Mouse (Mus musculus) c-Kit-positive CD71-positive TER-119-positive erythroid progenitor cells, embryonic 14.5 days (primary cell): ENCODE measurements around the gene Glg1.
A peak's percentile ranks its signal among the peaks of the same experiment; 100 is the strongest.
"Not testable (repeated sequence)": the region's sequence is repeated elsewhere in the genome, so short reads cannot be mapped to it uniquely, and the experiment has no call there.

Source experiments
- DNase-seq: peaks from one replicate; pipeline ENCODE4 v3.0.0-alpha.2; 2013; ENCODE audit warnings: low spot score

Glg1 gene

GRCm38 (mm10) chr8:111258631-111259407 is at the start of gene Glg1:
Glg1 (minus strand) TSS chr8:111259216.
- DNase-seq = peak; percentile 91

GRCm38 (mm10) chr8:111305031-111305730 is 46.2 kb upstream of the Glg1 start:
- no peak for DNase-seq

GRCm38 (mm10) chr8:111304359-111304758 is 45.3 kb upstream of the Glg1 start:
- no peak for DNase-seq

GRCm38 (mm10) chr8:111303076-111303803 is 44.2 kb upstream of the Glg1 start:
- DNase-seq = not testable (repeated sequence)

GRCm38 (mm10) chr8:111300597-111301546 is 41.9 kb upstream of the Glg1 start:
- DNase-seq = no peak

GRCm38 (mm10) chr8:111299821-111300568 is 41.0 kb upstream of the Glg1 start, which contains the start of gene Rfwd3:
Rfwd3 (minus strand) TSS chr8:111300222.
- peak; percentile 94 for DNase-seq

DNA sequence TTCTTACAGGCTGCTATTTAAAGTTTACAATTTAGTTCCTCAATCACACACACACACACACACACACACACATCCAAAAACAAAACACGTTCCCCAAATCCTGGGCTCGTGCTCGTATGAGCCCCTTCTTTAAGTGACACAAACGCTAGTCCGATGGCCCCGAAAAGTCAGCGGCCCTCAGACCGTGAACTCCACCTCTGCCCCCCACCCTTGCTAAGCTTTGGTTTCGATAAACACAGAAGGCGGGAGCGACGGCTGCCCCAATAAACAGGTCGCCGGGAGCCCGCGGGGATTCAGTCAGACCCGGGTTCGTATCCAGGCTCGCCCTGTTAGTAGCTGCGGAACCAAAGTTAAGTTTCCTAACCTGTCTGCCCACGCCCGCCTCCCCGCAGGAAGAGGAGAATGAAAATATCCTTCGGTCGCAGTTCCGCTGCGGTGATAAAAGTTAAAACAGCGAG is 40.4 kb upstream of the Glg1 start:
- peak; percentile 69 for DNase-seq

- DNase-seq = no peak
Observed at GRCm38 (mm10) chr8:111298011-111298410, 39.0 kb upstream of the Glg1 start.

DNA sequence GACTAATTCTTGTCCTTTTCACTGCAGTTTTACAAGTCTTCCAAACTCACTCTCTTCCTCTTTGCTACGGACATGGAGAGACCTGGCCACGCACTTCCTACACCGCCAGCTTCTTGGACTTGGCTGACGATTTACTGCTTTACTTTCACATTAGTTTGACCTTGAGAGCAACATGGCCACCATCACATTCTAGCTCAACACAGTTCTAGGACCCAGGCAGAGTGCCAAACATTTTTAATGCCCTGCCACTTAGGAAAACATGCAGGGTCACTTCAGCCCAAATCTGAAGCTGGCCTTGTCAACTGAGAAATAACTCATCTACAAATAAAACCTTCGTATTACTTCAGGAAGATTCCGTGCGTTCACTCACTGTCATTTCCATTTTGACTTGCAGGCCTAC is 32.7 kb upstream of the Glg1 start:
- DNase-seq = no peak

GRCm38 (mm10) chr8:111290586-111290985 is 31.6 kb upstream of the Glg1 start:
- no peak for DNase-seq

GRCm38 (mm10) chr8:111285603-111286002 is 26.6 kb upstream of the Glg1 start:
- no peak for DNase-seq

- no peak for DNase-seq
Observed at GRCm38 (mm10) chr8:111282093-111282492, 23.1 kb upstream of the Glg1 start.

GRCm38 (mm10) chr8:111268277-111268676 is 9.3 kb upstream of the Glg1 start:
- no peak for DNase-seq

- not testable (repeated sequence) for DNase-seq
Observed at GRCm38 (mm10) chr8:111266161-111266560, 7.1 kb upstream of the Glg1 start.

GRCm38 (mm10) chr8:111264693-111265220 is 5.7 kb upstream of the Glg1 start:
- no peak for DNase-seq

DNA sequence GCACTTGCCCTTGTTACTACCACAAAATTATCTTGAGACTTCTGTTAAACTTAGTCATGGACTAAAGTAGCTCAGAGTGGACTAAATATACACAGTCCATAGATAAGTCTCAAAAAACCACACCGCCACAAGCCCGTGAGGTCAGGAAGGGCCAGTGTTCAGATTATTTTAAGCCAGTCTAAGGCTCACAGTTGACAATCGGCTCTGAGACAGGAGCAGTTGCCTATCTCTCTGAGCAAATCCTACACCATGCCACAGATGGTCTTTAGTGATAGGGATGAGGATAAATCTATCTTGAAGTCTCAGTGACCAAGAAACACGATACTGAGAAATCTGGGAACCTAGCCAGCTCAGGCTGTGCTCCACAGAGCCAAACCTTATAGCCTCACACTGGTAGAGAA is 3.0 kb upstream of the Glg1 start:
- DNase-seq = peak; percentile 59

DNA sequence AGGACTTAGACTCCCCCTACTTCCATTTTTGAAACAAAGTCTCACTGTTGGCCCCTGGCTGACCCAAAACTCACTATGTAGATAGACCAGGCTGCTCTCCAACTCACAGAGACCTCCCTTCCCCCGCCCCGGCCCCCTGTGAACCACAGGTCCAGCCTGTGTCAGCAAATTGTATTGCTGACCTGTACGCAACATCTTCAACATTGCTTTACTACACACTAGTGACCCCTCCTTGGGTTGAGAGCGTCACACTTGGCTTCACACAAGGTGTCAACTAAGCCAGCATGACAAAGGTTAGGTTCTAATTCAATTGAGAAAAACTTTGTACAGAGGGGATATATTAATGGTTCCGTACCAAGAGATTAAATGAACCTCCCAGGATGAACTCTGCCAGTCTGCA is 1.2 kb upstream of the Glg1 start:
- no peak for DNase-seq

DNA sequence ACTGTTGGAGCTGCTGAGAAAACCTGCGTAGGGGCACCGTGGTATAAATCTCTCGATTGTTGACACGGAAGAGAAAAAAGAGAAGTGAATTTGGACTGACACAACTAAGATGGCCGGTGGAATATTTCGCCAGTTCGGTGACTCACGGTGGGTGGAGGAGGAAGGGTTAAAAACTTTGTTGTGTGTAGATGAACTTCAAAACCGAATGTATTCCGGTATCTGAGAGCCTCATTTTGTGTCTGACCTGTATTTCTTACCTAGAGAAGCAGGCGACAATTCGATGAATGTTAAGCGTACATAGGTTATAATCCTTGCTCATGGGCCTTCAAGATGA is 359 bp upstream of the Glg1 start:
- no peak for DNase-seq

GRCm38 (mm10) chr8:111258010-111258630 is 896 bp downstream of the Glg1 start:
- DNase-seq = no peak

DNA sequence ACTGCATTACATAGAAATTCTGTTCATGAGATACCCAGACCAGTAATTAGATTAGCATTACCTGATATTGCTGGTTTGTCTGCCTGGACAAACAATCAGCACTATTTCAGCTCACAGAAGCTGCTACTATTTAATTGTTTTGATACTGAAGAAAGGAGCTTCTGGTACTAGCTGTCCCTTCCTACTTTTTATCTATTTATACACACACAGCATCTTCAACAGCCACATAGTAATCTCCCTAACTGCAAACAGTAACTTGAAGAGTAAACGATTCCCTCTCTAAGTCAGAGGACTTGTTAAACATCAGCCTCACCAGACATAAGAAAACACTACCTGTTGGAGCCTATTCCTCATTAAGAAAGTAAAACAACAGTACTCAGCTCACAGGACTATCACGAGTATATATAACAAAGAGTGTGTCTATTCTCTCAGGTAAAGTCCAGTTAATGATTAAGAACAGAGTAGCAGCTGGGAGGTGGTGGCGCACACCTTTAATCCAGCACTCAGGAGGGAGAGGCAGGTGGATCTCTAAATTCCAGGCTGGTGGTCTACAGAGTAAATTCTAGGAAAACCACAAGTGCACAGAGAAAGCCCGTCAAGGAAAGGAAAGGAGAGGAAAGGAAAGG is 6.4 kb downstream of the Glg1 start:
- DNase-seq = peak; percentile 34
